Mouse (Mus musculus): Measurements from ENCODE around the gene Stk36. TPM values are rescaled to one million over a fixed set of nuclear protein-coding genes. Genes with fewer than 3 reads are reported as not detected.

The Stk36 gene
- polyA plus RNA-seq (2015; fragmentation: Nextera tagmentation; extraction: Ambion mirVana) = 12.5 and 16.3 TPM in 2 replicates

GRCm38 (mm10) chr1:74601267-74601962 is at the start of gene Stk36, which contains the start of gene Rnf25:
TSS of gene Stk36 (plus strand) at chr1:74601445.
TSS of gene Rnf25 (minus strand) at chr1:74601397.
- peaks cover 9% of the 10 kb centered on the region; the same call in 1 of the 2 replicates for H3K36me3 ChIP-seq (ENCODE audit: insufficient read depth, low read length)
- peak within 1 kb of the TSS; percentile 77 for H3K4me2 ChIP-seq (replicated peaks; ENCODE audit: low read depth, low read length)
- peaks cover 8% of the 10 kb centered on the region for H3K4me1 ChIP-seq (ENCODE audit: insufficient read depth, low read depth, low read length)
- ATAC-seq = peak; percentile 95
- no peaks in the 10 kb centered on the region for H3K27me3 ChIP-seq (replicated peaks; ENCODE audit: insufficient read depth, low read length)
- peak; percentile 97 for DNase-seq (ENCODE audit: low spot score)
- TF ChIP-seq EP300 (IDR thresholded peaks at IDR 0.05) (peak; percentile 60; the same call in 1 of the 2 replicates), CTCF (IDR thresholded peaks at IDR 0.05) (no peak)
- peak within 1 kb of the TSS; percentile 70 for H3K4me3 ChIP-seq (ENCODE audit: low read depth, low read length)
- H3K27ac ChIP-seq (ENCODE audit: low read length) = peak within 1 kb of the TSS; percentile 57
- H3K9ac ChIP-seq (replicated peaks; ENCODE audit: low read depth) = peak within 1 kb of the TSS; percentile 66
- H3K9me3 ChIP-seq (ENCODE audit: low read length) = no peaks in the 10 kb centered on the region
- 9% methylated on average over 25 of the region's 25 CpGs for WGBS

GRCm38 (mm10) chr1:74559061-74559460 is 42.2 kb upstream of the Stk36 start:
- no peak for TF ChIP-seq CTCF (IDR thresholded peaks at IDR 0.05)
- TF ChIP-seq EP300 (IDR thresholded peaks at IDR 0.05) = no peak
- ATAC-seq = no peak
- no peak overlapping the region for H3K4me2 ChIP-seq (replicated peaks; ENCODE audit: low read depth, low read length)
- no peak overlapping the region for H3K9ac ChIP-seq (replicated peaks; ENCODE audit: low read depth)
- no peaks in the 10 kb centered on the region for H3K36me3 ChIP-seq (ENCODE audit: insufficient read depth, low read length)
- H3K27ac ChIP-seq (ENCODE audit: low read length) = no peak overlapping the region
- H3K4me3 ChIP-seq (ENCODE audit: low read depth, low read length) = no peak overlapping the region
- H3K4me1 ChIP-seq (ENCODE audit: insufficient read depth, low read depth, low read length) = no peaks in the 10 kb centered on the region
- H3K27me3 ChIP-seq (replicated peaks; ENCODE audit: insufficient read depth, low read length) = no peaks in the 10 kb centered on the region
- WGBS = 78% methylated on average over 5 of the region's 5 CpGs
- no peaks in the 10 kb centered on the region for H3K9me3 ChIP-seq (ENCODE audit: low read length)
- no peak for DNase-seq (ENCODE audit: low spot score)

GRCm38 (mm10) chr1:74565834-74566233 is 35.4 kb upstream of the Stk36 start:
- no peaks in the 10 kb centered on the region for H3K9me3 ChIP-seq (ENCODE audit: low read length)
- DNase-seq (ENCODE audit: low spot score) (no peak), ATAC-seq (no peak)
- TF ChIP-seq CTCF (IDR thresholded peaks at IDR 0.05) = no peak
- TF ChIP-seq EP300 (IDR thresholded peaks at IDR 0.05) = no peak
- no peak overlapping the region for H3K27ac ChIP-seq (ENCODE audit: low read length)
- 91% methylated on average over 6 of the region's 6 CpGs for WGBS
- no peak overlapping the region for H3K4me3 ChIP-seq (ENCODE audit: low read depth, low read length)
- no peaks in the 10 kb centered on the region for H3K27me3 ChIP-seq (replicated peaks; ENCODE audit: insufficient read depth, low read length)
- H3K9ac ChIP-seq (replicated peaks; ENCODE audit: low read depth) = no peak overlapping the region
- no peak overlapping the region for H3K4me2 ChIP-seq (replicated peaks; ENCODE audit: low read depth, low read length)
- no peaks in the 10 kb centered on the region for H3K4me1 ChIP-seq (ENCODE audit: insufficient read depth, low read depth, low read length)
- H3K36me3 ChIP-seq (ENCODE audit: insufficient read depth, low read length) = peaks cover 33% of the 10 kb centered on the region

- Histone ChIP-seq H3K4me2 (replicated peaks; ENCODE audit: low read depth, low read length) (no peak overlapping the region), H3K36me3 (ENCODE audit: insufficient read depth, low read length) (peaks cover 63% of the 10 kb centered on the region), H3K27me3 (replicated peaks; ENCODE audit: insufficient read depth, low read length) (no peaks in the 10 kb centered on the region), H3K4me3 (ENCODE audit: low read depth, low read length) (no peak overlapping the region), H3K27ac (ENCODE audit: low read length) (no peak overlapping the region), H3K9ac (replicated peaks; ENCODE audit: low read depth) (no peak overlapping the region), H3K4me1 (ENCODE audit: insufficient read depth, low read depth, low read length) (no peaks in the 10 kb centered on the region), H3K9me3 (ENCODE audit: low read length) (no peaks in the 10 kb centered on the region)
- DNase-seq (ENCODE audit: low spot score) = no peak
- TF ChIP-seq CTCF (IDR thresholded peaks at IDR 0.05) = peak; percentile 22; the same call in 1 of the 2 replicates
- no peak for TF ChIP-seq EP300 (IDR thresholded peaks at IDR 0.05)
- 90% methylated on average over 29 of the region's 29 CpGs for WGBS
- no peak for ATAC-seq
Observed at GRCm38 (mm10) chr1:74569739-74570719, 31.2 kb upstream of the Stk36 start.

DNA sequence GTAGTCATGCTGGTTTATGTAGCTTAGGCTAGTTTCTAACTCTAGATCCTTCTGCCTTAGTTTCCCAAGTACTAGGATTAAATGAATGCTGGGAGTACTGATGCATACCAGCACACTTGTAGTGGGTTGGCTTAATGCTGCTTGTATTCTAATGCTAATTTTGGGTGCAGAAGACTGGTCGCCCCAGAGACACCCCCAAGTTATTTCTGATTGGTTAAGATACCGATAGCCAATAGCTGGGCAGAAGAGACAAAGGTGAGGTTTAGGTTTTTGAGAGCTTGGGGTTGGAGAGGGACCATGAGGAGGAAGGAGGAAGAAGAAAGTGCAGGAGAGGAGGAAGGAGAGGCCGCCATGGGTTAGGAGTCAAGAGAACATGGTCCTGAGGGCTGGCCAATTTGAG is 18.6 kb upstream of the Stk36 start:
- no peak for ATAC-seq
- 85% methylated on average over 3 of the region's 3 CpGs for WGBS
- no peak overlapping the region for H3K4me3 ChIP-seq (ENCODE audit: low read depth, low read length)

More for the DNA sequence above, 18.6 kb upstream of the Stk36 start:
- TF ChIP-seq EP300 (IDR thresholded peaks at IDR 0.05) = no peak
- TF ChIP-seq CTCF (IDR thresholded peaks at IDR 0.05) = no peak
- H3K27ac ChIP-seq (ENCODE audit: low read length) = no peak overlapping the region
- H3K9me3 ChIP-seq (ENCODE audit: low read length) = no peaks in the 10 kb centered on the region
- H3K4me1 ChIP-seq (ENCODE audit: insufficient read depth, low read depth, low read length) = peaks cover 5% of the 10 kb centered on the region; the same call in 1 of the 2 replicates
- no peak for DNase-seq (ENCODE audit: low spot score)
- H3K27me3 ChIP-seq (replicated peaks; ENCODE audit: insufficient read depth, low read length) = no peaks in the 10 kb centered on the region
- H3K36me3 ChIP-seq (ENCODE audit: insufficient read depth, low read length) = peaks cover 20% of the 10 kb centered on the region; the same call in 1 of the 2 replicates
- no peak overlapping the region for H3K4me2 ChIP-seq (replicated peaks; ENCODE audit: low read depth, low read length)
- no peak overlapping the region for H3K9ac ChIP-seq (replicated peaks; ENCODE audit: low read depth)
